Mouse (Mus musculus): ENCODE results near the gene Icam5.

DNA sequence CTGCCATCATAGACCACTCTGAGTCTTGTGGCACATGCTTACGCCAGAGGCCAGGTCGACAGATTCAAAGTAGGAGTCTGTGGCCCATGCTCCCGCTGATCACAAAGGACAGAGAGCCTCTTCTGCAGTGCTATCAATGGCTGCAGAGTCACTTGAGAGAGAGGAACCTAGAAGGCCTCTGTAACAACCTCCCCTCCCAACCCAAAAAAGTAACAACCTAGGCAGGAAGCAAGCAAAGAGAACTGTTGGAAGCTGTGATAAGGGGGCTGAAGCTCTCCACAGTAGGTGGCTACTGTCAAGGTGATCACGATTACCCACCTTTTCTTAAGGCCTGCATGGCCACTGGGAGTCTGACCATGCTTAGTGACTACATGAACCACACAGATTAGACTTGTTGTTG is 11.7 kb downstream of the Icam5 start:
- TF ChIP-seq CTCF (IDR thresholded peaks at IDR 0.05; ENCODE audit: extremely low read depth, insufficient read length, insufficient replicate concordance, low read depth, low read length) (no peak), POLR2A (IDR thresholded peaks at IDR 0.05; ENCODE audit: low read depth, low read length) (no peak)

Measured in small intestine, adult 2 months (tissue).